8 mouse cellular contexts compared by ENCODE assay signal in genomic region chr8:70234080-70234780, GRCm38 (mm10). TPM values are rescaled to one million over a fixed set of nuclear protein-coding genes. Genes with fewer than 3 reads are reported as not detected.
DNase-seq lines count a peak whose midpoint lies in the region; ATAC-seq and TF ChIP-seq lines count a peak whose summit lies in the region.

Gene Sugp2, plus strand, starts transcription at chr8:70234226.
Gene Armc6, minus strand, starts transcription at chr8:70234466.

- TF ChIP-seq POLR2A in bone marrow, adult 2 months (IDR thresholded peaks at IDR 0.05; ENCODE audit: borderline replicate concordance, control insufficient read depth, low read depth, low read length), result peak; percentile 81; the same call in 1 of the 2 replicates

- H3K36me3 ChIP-seq in embryonic facial prominence, embryonic 15.5 days, result peaks cover 44% of the 10 kb centered on the region
- H3K36me3 ChIP-seq in kidney, embryonic 14.5 days (ENCODE audit: control insufficient read depth, insufficient read depth, low read length), result peaks cover 43% of the 10 kb centered on the region
- H3K36me3 ChIP-seq in limb, embryonic 15.5 days, result peaks cover 52% of the 10 kb centered on the region

- H3K4me1 ChIP-seq in bone marrow, adult 2 months (ENCODE audit: control insufficient read depth, insufficient read depth, low read length), result no peaks in the 10 kb centered on the region; the same call in 1 of the 2 replicates
- peaks cover 16% of the 10 kb centered on the region for H3K4me1 ChIP-seq in embryonic facial prominence, embryonic 15.5 days
- H3K4me1 ChIP-seq in kidney, embryonic 14.5 days (ENCODE audit: control insufficient read depth, insufficient read depth, low read length), result peaks cover 17% of the 10 kb centered on the region; the same call in 1 of the 2 replicates
- peaks cover 21% of the 10 kb centered on the region for H3K4me1 ChIP-seq in limb, embryonic 15.5 days

- DNase-seq in 416B (ENCODE audit: low read depth), result peak; percentile 97
- DNase-seq in heart, adult 9 months (ENCODE audit: low spot score in 2 of 2), result peak; percentile 97
- peak; percentile 87 to 95 for DNase-seq in monocyte, adult 2 months (ENCODE audit: low read depth in 1 of 2, low spot score in 2 of 2)
- peak; percentile 96 for DNase-seq in spleen, postnatal 36 days (ENCODE audit: low spot score in 2 of 2)

- no peak for TF ChIP-seq CTCF in bone marrow, adult 2 months (IDR thresholded peaks at IDR 0.05; ENCODE audit: control insufficient read depth, insufficient read depth, low read length)

- peak within 1 kb of the TSS; percentile 94 for H3K27ac ChIP-seq in bone marrow, adult 2 months (ENCODE audit: control insufficient read depth, insufficient read depth, low read depth, low read length, poor library complexity)
- peak within 1 kb of the TSS; percentile 97 for H3K27ac ChIP-seq in embryonic facial prominence, embryonic 15.5 days (replicated peaks)
- peak within 1 kb of the TSS; percentile 92 for H3K27ac ChIP-seq in kidney, embryonic 14.5 days (ENCODE audit: low read depth, low read length)
- peak within 1 kb of the TSS; percentile 97 for H3K27ac ChIP-seq in limb, embryonic 15.5 days

- H3K4me2 ChIP-seq in embryonic facial prominence, embryonic 15.5 days (replicated peaks), result peak within 1 kb of the TSS; percentile 93
- H3K4me2 ChIP-seq in kidney, embryonic 14.5 days (replicated peaks; ENCODE audit: low read depth, low read length), result peak within 1 kb of the TSS; percentile 93
- H3K4me2 ChIP-seq in limb, embryonic 15.5 days, result peak within 1 kb of the TSS; percentile 86

- H3K9me3 ChIP-seq in embryonic facial prominence, embryonic 15.5 days (replicated peaks), result no peaks in the 10 kb centered on the region
- H3K9me3 ChIP-seq in kidney, embryonic 14.5 days (ENCODE audit: control insufficient read depth, low read length), result no peaks in the 10 kb centered on the region
- no peaks in the 10 kb centered on the region for H3K9me3 ChIP-seq in limb, embryonic 15.5 days

- H3K4me3 ChIP-seq in bone marrow, adult 2 months (replicated peaks; ENCODE audit: control insufficient read depth, low read depth, low read length), result peak within 1 kb of the TSS; percentile 94
- peak within 1 kb of the TSS; percentile 89 for H3K4me3 ChIP-seq in embryonic facial prominence, embryonic 15.5 days (replicated peaks)
- peak within 1 kb of the TSS; percentile 62 for H3K4me3 ChIP-seq in kidney, embryonic 14.5 days (ENCODE audit: low read length)
- H3K4me3 ChIP-seq in limb, embryonic 15.5 days, result peak within 1 kb of the TSS; percentile 93

- WGBS in bone marrow, adult 2 months, result under 1% methylated on average over 66 of the region's 67 CpGs
- under 1% methylated on average over 67 of the region's 67 CpGs for WGBS in embryonic facial prominence, embryonic 15.5 days
- under 1% methylated on average over 65 of the region's 67 CpGs for WGBS in kidney, embryonic 14.5 days
- under 1% methylated on average over 66 of the region's 67 CpGs for WGBS in limb, embryonic 15.5 days

- H3K9ac ChIP-seq in embryonic facial prominence, embryonic 15.5 days, result peak within 1 kb of the TSS; percentile 78
- H3K9ac ChIP-seq in kidney, embryonic 14.5 days (ENCODE audit: low read depth, low read length), result peak within 1 kb of the TSS; percentile 85
- peak within 1 kb of the TSS; percentile 81 for H3K9ac ChIP-seq in limb, embryonic 15.5 days

- ATAC-seq in embryonic facial prominence, embryonic 15.5 days (ENCODE audit: insufficient number of reproducible peaks, low FRiP score, low TSS enrichment, low read depth), result peak; percentile 96
- ATAC-seq in kidney, embryonic 14.5 days (ENCODE audit: low FRiP score, low TSS enrichment), result peak; percentile 97
- ATAC-seq in limb, embryonic 15.5 days (ENCODE audit: insufficient number of reproducible peaks, low FRiP score, low TSS enrichment, low read depth), result peak; percentile 96

- no peaks in the 10 kb centered on the region for H3K27me3 ChIP-seq in embryonic facial prominence, embryonic 15.5 days
- no peaks in the 10 kb centered on the region for H3K27me3 ChIP-seq in kidney, embryonic 14.5 days (ENCODE audit: control insufficient read depth, insufficient read depth, low read length)
- no peaks in the 10 kb centered on the region for H3K27me3 ChIP-seq in limb, embryonic 15.5 days

RNA-seq across cellular contexts. Expression of gene Sugp2, which starts in this region (rescaled TPM):
- 89.1 and 192 TPM in 2 replicates for polyA plus RNA-seq in bone marrow, adult 2 months (2011; ENCODE audit: insufficient read depth, insufficient read length, low replicate concordance, missing spikeins)
- 31.7 and 32.5 TPM in 2 replicates for polyA plus RNA-seq in embryonic facial prominence, embryonic 15.5 days (2015; fragmentation: Nextera tagmentation; extraction: Ambion mirVana)
- polyA plus RNA-seq in kidney, embryonic 14.5 days (2014; fragmentation: Nextera tagmentation; extraction: Ambion mirVana), result 23.7 and 33.0 TPM in 2 replicates
- 26.1 and 26.9 TPM in 2 replicates for polyA plus RNA-seq in limb, embryonic 15.5 days (2015; fragmentation: Nextera tagmentation; extraction: Ambion mirVana)

RNA-seq across cellular contexts. Expression of gene Armc6, which starts in this region (rescaled TPM):
- 2.9 and 9.8 TPM in 2 replicates for polyA plus RNA-seq in bone marrow, adult 2 months (2011; ENCODE audit: insufficient read depth, insufficient read length, low replicate concordance, missing spikeins)
- polyA plus RNA-seq in embryonic facial prominence, embryonic 15.5 days (2015; fragmentation: Nextera tagmentation; extraction: Ambion mirVana), result 30.5 and 31.1 TPM in 2 replicates
- 23.2 and 24.8 TPM in 2 replicates for polyA plus RNA-seq in kidney, embryonic 14.5 days (2014; fragmentation: Nextera tagmentation; extraction: Ambion mirVana)
- polyA plus RNA-seq in limb, embryonic 15.5 days (2015; fragmentation: Nextera tagmentation; extraction: Ambion mirVana), result 32.7 and 33.0 TPM in 2 replicates

Comparison
In these comparisons a context has a peak if more than half of its experiments do, and no peak if none do; other contexts are left out.
1. Peak in every context shown above with its lines: DNase-seq, ATAC-seq, H3K4me3 ChIP-seq and H3K27ac ChIP-seq.